Mouse (Mus musculus): ENCODE results near the gene Mgst3. TPM values are rescaled to one million over a fixed set of nuclear protein-coding genes. Genes with fewer than 3 reads are reported as not detected.
A peak's percentile ranks its signal among the peaks of the same experiment; 100 is the strongest.

The Mgst3 gene
- polyA plus RNA-seq, 1 experiment from 2014 or later = 46.6 TPM

DNA sequence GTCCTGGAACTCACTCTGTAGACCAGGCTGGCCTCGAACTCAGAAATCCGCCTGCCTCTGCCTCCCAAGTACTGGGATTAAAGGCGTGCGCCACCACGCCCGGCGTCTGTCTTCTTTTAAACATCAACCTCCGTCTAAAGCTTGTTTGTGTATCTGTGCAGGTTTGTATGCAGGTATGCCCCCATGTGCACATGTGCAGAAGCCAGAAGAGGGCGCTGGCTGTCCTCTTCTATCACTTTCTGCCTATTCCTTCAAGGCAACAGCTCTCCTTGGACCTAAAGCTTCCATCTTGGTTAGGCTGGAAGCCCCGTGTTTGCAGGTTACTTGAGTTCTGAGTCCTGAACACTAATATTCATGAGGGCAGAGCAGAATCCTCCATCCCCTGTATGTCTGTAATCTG is 50.8 kb downstream of the Mgst3 start:
- no peak for TF ChIP-seq CTCF (IDR thresholded peaks at IDR 0.05; ENCODE audit: low read depth)

DNA sequence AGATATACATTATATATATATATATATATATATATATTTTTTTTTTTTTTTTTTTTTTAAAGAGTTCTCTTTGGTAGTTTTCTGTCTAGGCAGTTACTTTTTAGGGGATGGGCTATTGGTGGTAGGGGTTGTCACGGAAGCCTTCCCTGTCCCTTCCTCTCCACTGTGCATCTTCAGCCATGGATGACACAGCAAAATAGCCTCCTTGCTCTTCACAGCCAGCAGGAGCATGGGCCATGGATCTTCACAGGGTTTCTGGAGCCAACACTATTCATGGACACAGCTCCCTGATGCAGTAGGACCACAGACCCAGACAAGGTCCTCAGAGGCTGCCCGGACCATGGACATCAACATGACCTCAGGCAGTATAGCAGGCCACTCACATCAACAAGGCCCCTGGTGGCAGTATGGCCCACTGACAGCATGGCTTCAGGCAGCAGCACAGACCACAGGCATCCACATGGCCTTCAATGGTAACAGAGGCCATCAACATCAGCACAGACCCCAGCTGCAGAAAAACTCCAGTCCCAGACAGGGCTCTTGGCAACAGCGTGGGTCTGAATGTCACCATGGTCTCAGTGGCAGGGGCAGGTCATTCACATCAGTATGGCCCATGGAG is 52.6 kb downstream of the Mgst3 start:
- Histone ChIP-seq H3K4me1 (ENCODE audit: insufficient read depth) (no peaks in the 10 kb centered on the region), H3K27me3 (ENCODE audit: insufficient read depth, low read length) (0 out of 2 replicates have a peak, but pooled peaks cover 5% of the 10 kb centered on the region), H3K9ac (no peak overlapping the region), H3K4me2 (peak overlapping the region; percentile 81; the same call in 1 of the 2 replicates), H3K4me3 (ENCODE audit: low read depth, low read length) (no peak overlapping the region), H3K27ac (ENCODE audit: low read depth) (no peak overlapping the region), H3K9me3 (ENCODE audit: low read depth, low read length) (no peaks in the 10 kb centered on the region), H3K36me3 (ENCODE audit: insufficient read depth) (no peaks in the 10 kb centered on the region)
- WGBS = 93% methylated on average over 3 of the region's 3 CpGs
- DNase-seq = no peak
- TF ChIP-seq CTCF (IDR thresholded peaks at IDR 0.05; ENCODE audit: low read depth) = no peak
- peak; percentile 12; the same call in 1 of the 2 replicates for ATAC-seq (ENCODE audit: insufficient read depth)

More for the DNA sequence above, 50.8 kb downstream of the Mgst3 start:
- ATAC-seq (ENCODE audit: insufficient read depth) (no peak), DNase-seq (no peak)
- no peaks in the 10 kb centered on the region for H3K4me1 ChIP-seq (ENCODE audit: insufficient read depth)
- 0 out of 2 replicates have a peak, but pooled peaks cover 5% of the 10 kb centered on the region for H3K27me3 ChIP-seq (ENCODE audit: insufficient read depth, low read length)
- no peak overlapping the region for H3K4me2 ChIP-seq
- WGBS = 88% methylated on average over 10 of the region's 10 CpGs
- H3K4me3 ChIP-seq (ENCODE audit: low read depth, low read length) = no peak overlapping the region
- no peaks in the 10 kb centered on the region for H3K36me3 ChIP-seq (ENCODE audit: insufficient read depth)
- no peak overlapping the region for H3K27ac ChIP-seq (ENCODE audit: low read depth)
- no peaks in the 10 kb centered on the region for H3K9me3 ChIP-seq (ENCODE audit: low read depth, low read length)
- no peak overlapping the region for H3K9ac ChIP-seq

DNA sequence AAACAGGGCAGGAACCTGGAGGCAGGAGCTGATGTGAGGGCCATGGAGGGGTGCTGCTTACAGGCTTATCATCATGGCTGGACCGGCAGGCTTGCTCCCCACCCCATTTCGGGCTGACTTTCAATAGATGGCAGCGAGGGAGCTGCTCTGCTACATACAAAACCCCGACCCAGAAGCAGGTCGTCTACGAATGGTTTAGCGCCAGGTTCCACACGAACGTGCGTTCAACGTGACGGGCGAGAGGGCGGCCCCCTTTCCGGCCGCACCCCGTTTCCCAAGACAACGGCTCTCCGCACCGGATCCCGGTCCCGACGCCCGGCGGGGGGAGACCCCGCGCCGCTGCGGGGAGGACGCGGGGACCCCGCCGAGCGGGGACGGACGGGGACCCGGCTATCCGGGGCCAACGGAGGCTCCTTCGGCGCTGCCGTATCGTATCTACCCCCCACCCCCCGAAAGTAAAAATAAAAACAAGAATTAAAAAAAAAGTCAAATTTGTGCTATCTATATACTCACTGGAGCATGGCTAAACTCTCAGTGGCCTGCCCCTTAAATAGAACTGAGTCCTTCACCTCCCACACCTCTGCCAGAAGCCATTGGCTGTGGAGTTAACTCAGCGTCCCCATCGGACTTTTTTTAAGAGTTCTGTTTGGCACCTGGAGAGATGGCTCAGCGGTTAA is 53.4 kb downstream of the Mgst3 start:
- 0 out of 2 replicates have a peak, but pooled peaks cover 5% of the 10 kb centered on the region for H3K27me3 ChIP-seq (ENCODE audit: insufficient read depth, low read length)
- no peaks in the 10 kb centered on the region for H3K9me3 ChIP-seq (ENCODE audit: low read depth, low read length)
- 2% methylated on average over 47 of the region's 47 CpGs for WGBS
- no peak for TF ChIP-seq CTCF (IDR thresholded peaks at IDR 0.05; ENCODE audit: low read depth)
- ATAC-seq (ENCODE audit: insufficient read depth) (peak; percentile 50; the same call in 1 of the 2 replicates), DNase-seq (peak; percentile 34)
- no peak overlapping the region for H3K27ac ChIP-seq (ENCODE audit: low read depth)
- no peaks in the 10 kb centered on the region for H3K36me3 ChIP-seq (ENCODE audit: insufficient read depth)
- no peaks in the 10 kb centered on the region for H3K4me1 ChIP-seq (ENCODE audit: insufficient read depth)
- peak overlapping the region; percentile 45 for H3K4me3 ChIP-seq (ENCODE audit: low read depth, low read length)
- H3K4me2 ChIP-seq = peak overlapping the region; percentile 81
- peak overlapping the region; percentile 56 for H3K9ac ChIP-seq

DNA sequence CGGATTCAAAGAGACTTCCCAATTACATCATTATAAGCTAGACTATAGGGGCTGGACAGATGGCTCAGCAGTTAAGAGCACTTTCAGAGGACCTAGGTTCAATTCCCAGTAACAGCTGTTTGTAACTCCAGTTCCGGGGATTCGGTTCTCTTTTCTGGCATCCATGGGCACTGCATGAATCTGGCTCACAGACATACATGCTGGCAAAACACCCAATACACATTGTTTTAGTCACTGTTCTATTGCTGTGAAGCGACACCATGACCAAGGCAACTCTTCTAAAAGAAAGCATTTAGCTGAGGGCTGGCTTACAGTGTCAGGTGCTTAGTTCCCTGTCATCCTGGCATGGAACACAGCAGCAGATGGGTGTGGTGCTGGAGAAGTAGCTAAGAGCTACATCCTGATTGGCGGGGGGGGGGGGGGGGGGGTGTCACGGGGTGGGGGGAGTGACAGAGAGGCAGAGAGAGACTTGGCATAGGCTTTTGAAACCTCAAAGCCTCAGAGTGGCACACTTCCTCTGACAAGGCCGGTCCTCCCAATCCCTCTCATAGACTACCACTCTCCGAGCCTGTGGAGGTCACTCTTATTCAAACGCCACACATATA is 54.4 kb downstream of the Mgst3 start:
- H3K4me1 ChIP-seq (ENCODE audit: insufficient read depth) = no peaks in the 10 kb centered on the region
- no peak overlapping the region for H3K9ac ChIP-seq
- H3K9me3 ChIP-seq (ENCODE audit: low read depth, low read length) = no peaks in the 10 kb centered on the region
- 0 out of 2 replicates have a peak, but pooled peaks cover 5% of the 10 kb centered on the region for H3K27me3 ChIP-seq (ENCODE audit: insufficient read depth, low read length)
- DNase-seq (no peak), ATAC-seq (ENCODE audit: insufficient read depth) (no peak)
- H3K27ac ChIP-seq (ENCODE audit: low read depth) = no peak overlapping the region
- TF ChIP-seq CTCF (IDR thresholded peaks at IDR 0.05; ENCODE audit: low read depth) = no peak
- H3K4me3 ChIP-seq (ENCODE audit: low read depth, low read length) = no peak overlapping the region
- no peak overlapping the region for H3K4me2 ChIP-seq
- H3K36me3 ChIP-seq (ENCODE audit: insufficient read depth) = peaks cover 4% of the 10 kb centered on the region; the same call in 1 of the 2 replicates
- 81% methylated on average over 7 of the region's 9 CpGs for WGBS

DNA sequence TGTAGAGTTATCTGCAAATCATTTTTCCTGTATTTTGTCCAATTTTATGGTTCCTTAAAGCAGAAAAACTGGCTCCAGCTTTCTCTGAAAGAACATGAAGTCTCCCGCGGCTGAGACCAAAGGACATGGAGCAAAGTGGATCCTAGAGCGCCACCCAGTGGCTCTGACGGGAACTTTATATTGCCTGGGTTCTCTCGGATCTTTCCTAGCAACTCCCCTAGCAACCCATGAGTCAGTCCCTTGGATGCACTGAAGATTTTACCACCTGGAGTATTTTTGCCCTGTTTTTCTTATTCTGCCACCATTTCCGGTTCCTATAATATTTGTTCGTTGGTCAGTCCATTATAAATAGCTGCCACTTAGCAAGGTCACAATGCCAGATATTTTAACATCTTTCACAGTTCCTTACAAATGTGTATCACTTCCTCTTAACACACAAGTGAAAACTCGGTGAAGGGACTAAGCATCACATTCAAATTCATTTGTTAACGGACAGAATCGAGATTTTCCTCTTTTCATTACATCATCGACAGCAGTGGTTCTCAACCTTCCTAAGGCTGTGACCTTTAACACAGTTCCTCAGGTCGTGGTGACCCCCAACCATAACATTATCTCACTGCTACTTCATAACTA is 56.1 kb downstream of the Mgst3 start:
- Histone ChIP-seq H3K4me2 (no peak overlapping the region), H3K9me3 (ENCODE audit: low read depth, low read length) (no peaks in the 10 kb centered on the region), H3K4me3 (ENCODE audit: low read depth, low read length) (no peak overlapping the region), H3K36me3 (ENCODE audit: insufficient read depth) (peaks cover 11% of the 10 kb centered on the region; the same call in 1 of the 2 replicates), H3K27me3 (ENCODE audit: insufficient read depth, low read length) (0 out of 2 replicates have a peak, but pooled peaks cover 5% of the 10 kb centered on the region), H3K27ac (ENCODE audit: low read depth) (no peak overlapping the region), H3K4me1 (ENCODE audit: insufficient read depth) (no peaks in the 10 kb centered on the region), H3K9ac (no peak overlapping the region)
- DNase-seq = peak; percentile 95
- peak; percentile 84 for TF ChIP-seq CTCF (IDR thresholded peaks at IDR 0.05; ENCODE audit: low read depth)
- WGBS = 18% methylated on average over 12 of the region's 12 CpGs
- ATAC-seq (ENCODE audit: insufficient read depth) = peak; percentile 57

DNA sequence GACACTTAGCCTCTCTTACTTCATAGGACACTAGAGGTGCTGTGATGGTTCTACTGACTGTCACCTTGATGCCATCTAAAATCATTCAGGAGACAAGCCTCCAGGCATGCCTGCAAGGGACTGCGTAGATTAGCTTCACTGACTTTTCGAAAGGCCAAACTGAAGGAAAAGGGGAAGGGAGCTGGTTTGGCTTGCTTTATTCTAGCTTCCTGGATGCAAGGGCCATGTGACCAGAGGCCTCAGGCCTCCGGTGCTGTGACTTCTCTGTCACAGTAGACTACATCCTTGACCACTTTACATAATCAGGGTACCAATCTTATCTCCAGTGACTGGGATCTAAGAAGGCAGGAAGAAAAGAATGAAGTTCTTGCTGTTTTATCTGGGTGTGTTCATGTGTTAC is 57.2 kb downstream of the Mgst3 start:
- 0 out of 2 replicates have a peak, but pooled peaks cover 4% of the 10 kb centered on the region for H3K27me3 ChIP-seq (ENCODE audit: insufficient read depth, low read length)
- no peak overlapping the region for H3K9ac ChIP-seq
- H3K4me2 ChIP-seq = no peak overlapping the region
- H3K4me1 ChIP-seq (ENCODE audit: insufficient read depth) = no peaks in the 10 kb centered on the region
- no peak overlapping the region for H3K4me3 ChIP-seq (ENCODE audit: low read depth, low read length)
- no peaks in the 10 kb centered on the region for H3K9me3 ChIP-seq (ENCODE audit: low read depth, low read length)
- WGBS = 78% methylated on average over 3 of the region's 3 CpGs
- H3K36me3 ChIP-seq (ENCODE audit: insufficient read depth) = peaks cover 20% of the 10 kb centered on the region; the same call in 1 of the 2 replicates
- ATAC-seq (ENCODE audit: insufficient read depth) (no peak), DNase-seq (no peak)
- no peak overlapping the region for H3K27ac ChIP-seq (ENCODE audit: low read depth)
- no peak for TF ChIP-seq CTCF (IDR thresholded peaks at IDR 0.05; ENCODE audit: low read depth)

Data from lung, embryonic 14.5 days (tissue).